Mouse (Mus musculus): Measurements from ENCODE around the gene Qsox1. TPM values are rescaled to one million over a fixed set of nuclear protein-coding genes. Genes with fewer than 3 reads are reported as not detected.
A peak's percentile ranks its signal among the peaks of the same experiment; 100 is the strongest.

Gene Qsox1
- total RNA-seq (2021), result 10 to 100 TPM; 54.5 to 79.0 TPM
- long read RNA-seq, experiment 1, transcript Qsox1-207 (13 exons, 2,433 nt), result major isoform, 30 of 72 reads
- long read RNA-seq, experiment 1, transcript Qsox1-208 (1 exons, 3,395 nt), result minor isoform, 17 of 72 reads
- long read RNA-seq, experiment 1, partial matches to known transcripts, result 18 of 72 reads
- long read RNA-seq, experiment 1, other reads (novel, unspliced or antisense), result 2 of 72 reads
- long read RNA-seq, experiment 2, transcript Qsox1-207 (13 exons, 2,433 nt), result major isoform, 6 of 18 reads
- long read RNA-seq, experiment 2, partial matches to known transcripts, result 2 of 18 reads
- long read RNA-seq, experiment 2, other reads (novel, unspliced or antisense), result 1 of 18 reads

DNA sequence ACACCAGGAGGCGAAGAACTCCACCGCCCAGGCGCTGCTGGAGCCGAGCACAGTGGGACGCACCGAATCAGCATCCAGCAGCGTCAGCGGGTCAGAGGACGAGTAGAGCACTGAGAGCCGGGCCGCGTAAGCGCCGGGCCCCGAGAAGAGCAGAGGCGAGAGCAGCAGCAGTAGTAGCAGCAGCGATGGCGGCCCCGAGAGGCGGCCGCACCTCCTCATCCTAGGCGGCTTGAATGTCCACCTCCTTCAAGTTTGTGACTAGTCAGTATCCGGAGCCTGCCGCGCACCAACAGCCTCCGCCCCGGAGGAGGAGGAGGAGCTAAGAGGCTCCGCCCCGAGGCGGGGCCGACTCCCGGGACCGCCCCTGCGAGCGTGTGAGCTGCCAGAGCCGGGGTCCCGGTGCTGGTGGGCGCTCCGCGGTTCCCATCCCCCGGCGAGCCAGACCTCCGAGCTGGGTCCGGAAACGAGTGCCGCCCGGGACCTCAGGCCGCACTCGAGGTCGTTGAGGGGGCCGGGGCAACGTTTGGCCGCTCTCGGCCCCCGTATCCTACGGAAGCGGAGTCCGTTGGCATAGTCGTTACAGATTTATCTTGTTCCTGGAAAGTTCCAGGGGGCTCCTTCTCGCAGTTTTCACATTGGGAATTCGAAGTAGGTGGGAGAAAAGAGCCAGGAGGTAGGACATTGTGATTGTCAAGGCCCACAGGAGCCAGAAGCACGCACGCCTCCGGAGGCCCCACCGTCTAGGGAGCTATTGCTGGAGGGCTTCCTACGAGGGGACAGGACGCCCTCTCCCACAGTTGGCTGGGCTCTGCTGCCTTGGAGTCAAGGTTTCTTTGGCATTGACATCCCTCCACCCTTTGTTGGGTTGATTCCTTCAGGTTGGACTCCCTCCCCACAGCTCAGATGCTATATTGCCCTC is at the start of gene Qsox1:
Qsox1 (minus strand) TSS at position 309 of the 919 bp plus-strand sequence.
- DNase-seq, result peak; percentile 92

DNA sequence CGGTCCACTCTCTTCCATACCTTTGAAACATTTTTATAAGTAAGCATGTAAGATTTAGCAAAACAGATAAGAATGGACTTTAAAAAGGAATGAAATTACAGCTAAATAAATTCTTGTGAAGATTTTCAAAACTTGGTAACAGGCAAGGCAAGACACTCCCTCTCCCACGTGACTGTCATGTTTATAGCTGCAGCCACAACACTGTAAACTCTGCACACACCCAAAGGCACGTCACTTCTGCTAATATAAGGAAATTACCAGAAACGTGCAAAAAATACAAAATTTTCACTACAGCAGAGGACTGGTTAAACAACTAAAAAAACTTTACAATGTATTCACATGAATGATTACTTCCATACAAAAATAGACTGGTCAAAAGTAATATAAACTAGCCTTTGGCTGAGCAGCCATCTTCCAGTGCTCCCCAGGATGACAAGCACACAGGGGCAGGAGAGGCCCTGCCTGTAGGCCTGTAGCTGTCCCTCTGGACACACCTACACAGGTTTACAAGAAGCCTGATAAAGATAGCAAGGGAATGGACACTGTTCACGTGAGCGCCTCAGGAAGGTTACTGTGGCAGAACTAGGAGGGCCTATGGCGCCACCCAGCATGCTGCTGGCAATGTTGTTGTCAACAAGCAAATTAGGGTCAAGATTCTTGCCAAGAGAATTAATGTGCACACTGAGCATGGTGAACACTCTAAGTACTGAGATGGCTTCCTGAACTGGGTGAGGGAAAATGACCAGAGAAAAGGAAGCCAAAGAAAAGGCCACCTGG is 42.4 kb upstream of the Qsox1 start:
- DNase-seq, result peak; percentile 8

GRCm38 (mm10) chr1:155853009-155853408 is 40.3 kb upstream of the Qsox1 start:
- DNase-seq, result no peak

DNA sequence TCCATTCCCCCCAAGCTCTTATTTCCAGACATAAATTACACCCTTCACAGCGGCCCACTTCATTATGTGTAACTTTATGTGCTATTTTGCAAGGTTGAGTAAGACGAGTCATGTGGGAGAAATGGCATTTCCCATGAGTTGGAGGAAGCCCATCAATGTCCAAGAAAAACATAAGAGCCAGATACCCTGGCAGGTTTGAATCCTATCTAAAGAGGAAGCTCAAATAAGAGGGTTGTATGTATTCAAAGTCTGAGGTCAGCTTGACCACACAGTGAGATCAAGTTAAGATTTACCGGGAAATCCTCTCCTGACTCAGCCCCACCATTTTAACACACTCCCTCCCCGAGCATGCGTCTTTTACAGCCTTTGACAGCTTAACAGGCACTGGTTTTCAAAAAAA is 31.5 kb upstream of the Qsox1 start:
- no peak for DNase-seq

- DNase-seq, result no peak
These were observed 30.8 kb upstream of the Qsox1 start for GRCm38 (mm10) chr1:155843538-155843937.

GRCm38 (mm10) chr1:155835667-155836066 is 23.0 kb upstream of the Qsox1 start:
- no peak for DNase-seq

GRCm38 (mm10) chr1:155833610-155834009 is 20.9 kb upstream of the Qsox1 start:
- no peak for DNase-seq

- DNase-seq, result no peak
These were observed 19.3 kb upstream of the Qsox1 start for GRCm38 (mm10) chr1:155831958-155832357.

DNA sequence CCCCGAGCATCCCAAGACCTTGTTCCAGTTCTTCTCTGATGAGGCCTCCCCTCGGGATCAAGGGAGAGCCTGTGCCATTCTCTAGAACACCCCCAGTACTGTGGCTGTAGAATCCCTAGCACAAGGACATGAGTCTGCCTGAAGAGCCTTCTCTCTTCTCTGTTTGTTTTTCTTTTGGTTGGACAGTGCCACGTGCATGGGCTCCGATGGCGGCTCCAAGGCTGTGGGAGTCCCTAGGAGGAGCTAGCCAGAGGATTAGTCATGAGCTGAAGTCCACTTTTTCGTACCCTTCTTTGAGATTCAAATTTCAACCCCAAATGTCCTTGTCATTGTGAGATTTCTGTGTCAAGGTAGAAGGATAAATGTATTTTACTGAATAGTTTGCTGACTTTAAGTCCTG is 18.2 kb upstream of the Qsox1 start:
- DNase-seq, result no peak

GRCm38 (mm10) chr1:155827703-155828295 is 15.1 kb upstream of the Qsox1 start:
- no peak for DNase-seq

DNA sequence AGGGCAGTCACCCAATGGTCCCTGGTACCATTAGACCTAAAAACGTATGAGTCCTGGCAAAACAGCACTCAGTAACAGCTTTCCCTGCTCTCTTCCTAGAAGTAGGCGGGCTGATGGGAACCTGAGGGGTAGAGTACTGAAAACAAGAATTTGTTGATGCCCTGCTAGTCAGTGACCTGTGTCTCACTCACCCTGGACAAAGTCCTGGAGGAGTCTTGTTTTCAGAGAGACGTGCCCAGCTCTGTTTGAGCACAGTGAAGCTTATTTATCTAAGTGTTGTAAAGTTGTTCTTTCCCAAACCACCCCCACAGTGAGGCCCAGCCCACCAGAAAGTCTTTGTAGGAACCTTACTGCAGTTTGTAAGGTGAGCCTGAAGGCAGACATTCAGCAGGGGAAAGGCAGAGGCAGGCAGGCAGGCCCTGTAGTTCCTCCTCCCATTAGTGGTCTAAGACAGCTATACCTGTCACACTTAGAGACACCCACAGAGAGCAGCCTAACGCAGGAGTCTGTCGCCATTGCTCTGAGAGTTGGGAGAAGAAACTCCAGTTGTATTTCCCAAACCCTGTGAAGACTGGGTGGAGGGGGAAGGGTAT is 14.2 kb upstream of the Qsox1 start:
- DNase-seq, result no peak

DNA sequence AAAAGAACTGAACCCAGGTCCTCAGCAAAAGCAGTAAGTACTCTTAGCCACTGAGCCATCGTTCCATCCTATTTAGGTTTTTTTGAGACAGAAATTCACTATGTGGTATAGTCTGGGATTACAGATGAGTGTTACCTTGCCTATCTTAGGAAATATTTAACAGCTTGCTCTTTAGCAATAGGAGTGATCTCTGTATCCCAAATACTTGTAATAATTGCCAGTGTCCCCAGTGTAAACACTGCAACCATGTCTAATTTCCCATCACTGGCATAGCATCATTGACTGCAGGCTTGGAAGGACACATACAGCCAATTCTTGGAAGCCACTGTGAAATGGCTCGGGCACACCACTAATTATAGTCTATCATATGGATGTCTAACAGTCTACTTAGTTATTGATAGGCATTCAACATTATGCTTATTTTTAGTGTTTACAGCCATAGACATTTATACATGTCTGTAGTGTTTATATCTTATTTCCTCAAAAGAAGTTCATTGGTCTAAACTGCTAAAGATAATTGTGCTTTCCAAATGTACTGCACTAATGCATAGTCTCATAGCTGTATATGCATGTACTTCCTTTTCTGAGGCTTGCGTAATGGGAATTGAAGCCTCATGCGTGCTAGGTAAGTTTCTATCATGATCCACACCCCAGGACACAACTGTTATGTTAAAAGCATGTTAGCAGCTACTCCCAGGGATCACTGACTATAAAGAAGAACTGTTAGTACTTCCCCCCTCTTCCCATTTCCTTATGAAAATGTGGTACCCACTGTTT is 13.4 kb upstream of the Qsox1 start:
- DNase-seq, result no peak

DNA sequence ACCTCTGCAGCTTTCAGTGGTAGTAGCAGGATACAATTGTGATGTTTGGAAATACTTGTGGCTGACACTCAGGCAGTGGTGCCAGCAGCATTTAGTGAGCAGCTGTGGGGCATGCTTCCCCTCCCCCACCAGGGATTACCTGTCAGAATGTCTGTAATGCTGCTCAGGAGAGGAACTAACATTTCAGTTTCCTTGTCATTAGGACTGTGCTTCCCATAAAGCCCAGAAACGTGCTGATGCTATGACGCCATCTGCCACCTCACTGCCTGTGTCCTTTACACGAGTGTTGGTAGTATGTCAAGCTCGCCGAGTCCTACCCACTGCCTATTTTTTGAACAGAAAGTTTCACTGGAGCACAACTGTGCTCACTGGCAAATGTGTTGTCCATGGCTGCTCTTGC is 8.0 kb upstream of the Qsox1 start:
- no peak for DNase-seq

DNA sequence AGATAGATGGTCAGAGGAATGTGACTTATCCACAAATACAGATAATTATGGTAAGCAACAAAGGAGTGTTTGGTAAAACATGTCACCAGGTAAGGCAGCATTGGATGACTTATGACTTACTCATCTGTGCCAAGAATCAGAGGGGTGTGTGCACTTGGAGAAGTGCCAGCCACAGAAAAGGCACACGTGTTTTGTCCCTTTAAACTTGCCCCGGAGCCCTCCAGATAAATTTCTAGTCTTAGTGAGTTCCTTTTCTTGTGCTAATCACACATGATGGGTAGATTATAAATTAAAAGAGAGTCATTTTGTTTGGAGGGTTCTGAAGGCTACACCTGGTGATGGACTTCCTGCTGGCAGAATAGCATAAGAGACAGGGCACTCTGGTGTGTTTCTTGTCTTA is 3.5 kb upstream of the Qsox1 start:
- no peak for DNase-seq

- DNase-seq, result no peak
These were observed 601 bp downstream of the Qsox1 start for GRCm38 (mm10) chr1:155811995-155812580.

DNA sequence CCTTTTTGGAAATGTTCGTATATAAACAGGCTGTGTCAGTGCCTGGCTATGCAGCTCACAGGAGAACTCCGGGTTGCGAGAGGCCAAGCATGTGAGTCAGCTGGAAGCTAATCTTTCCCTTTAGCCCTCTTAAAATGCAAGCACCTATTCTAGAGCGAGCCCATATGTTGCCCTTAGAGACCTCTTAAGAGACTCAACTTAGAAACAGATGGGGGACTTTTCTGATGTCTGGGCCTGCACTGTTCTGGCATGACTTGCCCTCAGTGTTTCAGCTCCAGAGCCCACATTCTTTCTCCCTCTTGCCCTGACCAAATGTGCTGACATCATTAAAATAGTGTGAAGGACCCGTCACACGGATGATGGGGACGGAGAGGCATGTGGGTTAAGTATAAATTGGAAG is 2.1 kb downstream of the Qsox1 start:
- DNase-seq, result no peak

GRCm38 (mm10) chr1:155809706-155810442 is 2.8 kb downstream of the Qsox1 start:
- no peak for DNase-seq

- no peak for DNase-seq
These were observed 4.4 kb downstream of the Qsox1 start for GRCm38 (mm10) chr1:155808261-155808660.

GRCm38 (mm10) chr1:155805607-155806006 is 7.1 kb downstream of the Qsox1 start:
- DNase-seq, result peak; percentile 42
